Mouse (Mus musculus): ENCODE data around the gene Ptn. TPM values are rescaled to one million over a fixed set of nuclear protein-coding genes. Genes with fewer than 3 reads are reported as not detected.

The Ptn gene
- polyA plus RNA-seq, 1 experiment from 2014 or later: 631 TPM

DNA sequence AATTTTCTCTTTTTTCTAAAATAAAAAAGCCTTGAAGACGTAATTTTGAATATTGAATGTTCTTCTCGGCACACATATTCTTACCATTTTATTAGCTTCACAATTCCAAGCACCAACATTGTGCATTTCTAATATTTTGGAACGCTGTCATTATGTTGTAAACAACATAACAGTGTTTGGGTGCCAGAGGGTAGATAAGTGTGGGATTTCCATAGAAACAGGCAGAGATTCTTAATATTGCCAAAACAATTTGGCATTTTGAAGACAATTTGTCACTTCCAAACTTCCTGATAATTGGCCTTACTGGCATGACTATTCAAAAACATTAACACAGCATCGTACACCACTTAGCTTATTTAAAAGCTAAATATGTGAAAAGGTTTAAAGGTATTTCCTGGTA is 119.1 kb downstream of the Ptn start:
- Histone ChIP-seq H3K4me3 (replicated peaks) (no peak overlapping the region), H3K36me3 (no peaks in the 10 kb centered on the region), H3K27ac (replicated peaks) (no peak overlapping the region), H3K9ac (no peak overlapping the region), H3K4me2 (replicated peaks) (no peak overlapping the region), H3K27me3 (no peaks in the 10 kb centered on the region), H3K4me1 (no peaks in the 10 kb centered on the region), H3K9me3 (replicated peaks) (no peaks in the 10 kb centered on the region)
- WGBS: 84% methylated on average over 4 of the region's 4 CpGs
- no peak for ATAC-seq (ENCODE audit: insufficient number of reproducible peaks, low FRiP score, low TSS enrichment, low read depth)

DNA sequence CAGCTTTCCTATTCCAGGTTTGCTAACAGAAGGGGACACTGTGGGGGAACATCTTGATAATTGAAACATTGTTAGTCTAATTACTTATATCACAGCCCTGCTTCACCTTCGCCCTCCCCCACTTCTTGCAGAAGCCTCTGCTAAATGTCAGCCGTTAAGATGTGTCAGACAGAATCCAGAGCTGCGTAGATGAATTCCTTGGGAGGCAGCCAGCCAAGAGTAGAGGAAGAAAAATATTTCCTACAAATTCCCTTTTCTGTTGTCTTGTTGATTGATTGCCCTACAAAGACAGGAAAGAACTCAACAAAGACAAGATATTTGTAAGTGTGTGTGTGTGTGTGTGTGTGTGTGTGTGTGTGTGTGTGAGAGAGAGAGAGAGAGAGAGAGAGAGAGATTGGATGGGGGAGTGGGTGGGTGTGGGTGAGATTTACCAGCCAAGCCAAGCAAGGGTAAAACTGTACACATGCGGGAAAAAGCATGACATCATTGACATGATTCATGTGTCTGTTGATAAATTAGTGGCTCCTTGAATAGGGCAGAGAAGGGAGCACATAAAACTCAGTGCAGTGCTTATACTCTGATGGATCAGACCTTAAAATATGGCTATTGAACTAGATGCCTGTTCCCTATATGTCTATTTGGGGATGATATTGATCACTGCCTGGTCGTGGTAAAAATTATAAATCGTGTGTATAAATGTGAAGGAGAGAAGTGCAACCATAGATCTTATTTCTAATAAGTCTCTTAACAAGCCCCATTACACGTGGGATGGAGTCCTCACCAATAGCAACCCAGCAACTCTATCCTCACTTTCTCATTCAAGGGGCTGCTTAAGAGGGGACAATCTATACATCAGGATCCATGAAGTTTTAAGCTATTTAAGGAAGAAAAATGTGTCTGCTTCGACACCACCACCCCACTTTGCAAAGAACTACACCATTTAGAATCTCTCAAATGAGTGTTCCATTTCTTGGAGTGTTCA is 133.0 kb downstream of the Ptn start:
- no peaks in the 10 kb centered on the region for H3K27me3 ChIP-seq
- no peak overlapping the region for H3K9ac ChIP-seq
- H3K36me3 ChIP-seq: no peaks in the 10 kb centered on the region
- ATAC-seq (ENCODE audit: insufficient number of reproducible peaks, low FRiP score, low TSS enrichment, low read depth): no peak
- no peak overlapping the region for H3K4me3 ChIP-seq (replicated peaks)
- no peak overlapping the region for H3K27ac ChIP-seq (replicated peaks)
- H3K4me1 ChIP-seq: 0 out of 2 replicates have a peak, but pooled peaks cover 11% of the 10 kb centered on the region
- no peaks in the 10 kb centered on the region for H3K9me3 ChIP-seq (replicated peaks)
- WGBS: 60% methylated on average over 8 of the region's 8 CpGs
- H3K4me2 ChIP-seq (replicated peaks): no peak overlapping the region

DNA sequence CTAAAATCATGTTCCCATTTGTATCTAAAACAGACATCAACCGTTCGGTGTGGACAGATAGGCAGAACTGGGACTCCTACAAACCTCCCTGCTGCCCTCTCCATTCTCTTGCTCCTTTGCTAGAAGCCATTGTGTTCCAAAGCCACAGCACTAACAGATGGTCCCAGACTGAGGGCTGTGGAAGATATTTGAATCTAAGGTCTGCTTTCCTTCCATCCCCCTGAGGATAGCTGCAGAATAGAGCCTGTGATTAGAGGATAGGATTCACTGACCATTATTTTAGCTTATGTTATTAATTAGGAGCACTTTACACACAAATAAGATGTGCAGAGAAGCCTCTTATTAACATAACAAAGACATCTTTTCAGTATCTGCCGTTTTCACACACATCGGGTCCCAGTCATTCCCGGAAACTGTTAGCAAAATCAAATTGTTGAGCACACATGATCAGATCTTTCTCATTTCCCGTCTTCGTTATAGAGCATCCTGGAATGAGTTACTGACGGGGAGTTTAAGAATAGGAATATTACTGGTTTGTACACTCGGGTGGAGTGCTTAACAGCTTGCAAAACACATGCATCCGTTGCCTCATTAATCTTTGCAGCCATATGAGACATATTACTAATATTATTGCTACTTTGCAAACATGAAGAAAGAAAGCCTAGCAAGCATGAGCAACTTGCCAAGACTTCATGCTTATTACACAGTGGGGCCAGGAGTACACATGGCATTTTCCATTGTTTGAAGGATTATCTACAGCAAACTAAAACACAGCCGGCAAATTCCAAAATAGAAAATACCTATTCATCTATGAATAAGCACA is 137.4 kb downstream of the Ptn start:
- H3K9me3 ChIP-seq (replicated peaks): no peaks in the 10 kb centered on the region
- H3K36me3 ChIP-seq: no peaks in the 10 kb centered on the region
- H3K4me3 ChIP-seq (replicated peaks): no peak overlapping the region
- WGBS: 60% methylated on average over 11 of the region's 11 CpGs
- H3K27ac ChIP-seq (replicated peaks): peak overlapping the region; percentile 49
- peak; percentile 39; the same call in 1 of the 2 replicates for ATAC-seq (ENCODE audit: insufficient number of reproducible peaks, low FRiP score, low TSS enrichment, low read depth)
- no peak overlapping the region for H3K9ac ChIP-seq
- H3K4me1 ChIP-seq: 0 out of 2 replicates have a peak, but pooled peaks cover 11% of the 10 kb centered on the region
- H3K4me2 ChIP-seq (replicated peaks): no peak overlapping the region
- H3K27me3 ChIP-seq: no peaks in the 10 kb centered on the region

DNA sequence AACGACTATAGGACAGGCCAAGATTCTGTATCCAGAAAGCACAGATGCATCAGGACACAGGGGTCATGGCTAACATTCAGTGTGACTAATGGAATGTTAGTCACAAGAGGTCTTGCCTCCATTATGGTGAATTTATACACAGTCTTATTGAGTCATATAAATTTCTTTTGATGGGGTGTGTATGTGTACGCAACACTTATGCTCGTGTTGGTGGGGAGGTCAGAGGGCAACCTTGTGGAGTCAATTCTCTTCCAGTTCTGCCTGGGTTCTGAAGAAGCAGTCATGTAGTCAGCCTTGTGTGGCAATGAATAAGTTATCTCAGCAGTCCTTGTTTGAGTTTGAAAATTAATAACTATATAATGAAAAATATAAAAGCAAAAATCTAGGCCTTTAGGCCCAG is 138.7 kb downstream of the Ptn start:
- ATAC-seq (ENCODE audit: insufficient number of reproducible peaks, low FRiP score, low TSS enrichment, low read depth): no peak
- 90% methylated on average over 3 of the region's 3 CpGs for WGBS
- H3K36me3 ChIP-seq: no peaks in the 10 kb centered on the region

More for the DNA sequence above, 138.7 kb downstream of the Ptn start:
- Histone ChIP-seq H3K4me2 (replicated peaks) (no peak overlapping the region), H3K4me3 (replicated peaks) (no peak overlapping the region), H3K27me3 (no peaks in the 10 kb centered on the region), H3K27ac (replicated peaks) (no peak overlapping the region), H3K9me3 (replicated peaks) (no peaks in the 10 kb centered on the region), H3K4me1 (0 out of 2 replicates have a peak, but pooled peaks cover 11% of the 10 kb centered on the region), H3K9ac (no peak overlapping the region)

Small RNAs within 50 kb of the gene (microRNA-seq; reads per million reads assigned to microRNA genes)
- not detected for gene Gm25111 (ENCODE audit: borderline number of aligned reads)

All from embryonic facial prominence, embryonic 15.5 days (tissue).